Mouse (Mus musculus) liver, embryonic 14.5 days (tissue): ENCODE results near the gene Csk. TPM values are rescaled to one million over a fixed set of nuclear protein-coding genes. Genes with fewer than 3 reads are reported as not detected.

Source experiments
- ATAC-seq: fragments of 200-750 bp; cut with Nextera tagmentation; 2 replicates; pipeline ENCODE4 v1.8.0; 2017; ENCODE audit warnings: moderate number of reproducible peaks, mild to moderate bottlenecking, moderate library complexity; ENCODE audit not compliant: insufficient read depth
- DNase-seq, 3 experiments: peaks; one replicate each; pipeline ENCODE4 v3.0.0-alpha.2; 2012 to 2013; ENCODE audit warnings: low read depth in 3 of 3, low spot score in 3 of 3
- H3K27ac ChIP-seq: fragments of 300-500 bp; sonication (generic); 2 replicates; pipeline ENCODE4 v1.5.1; 2014; ENCODE audit warnings: moderate library complexity, mild to moderate bottlenecking, control low read depth, inconsistent platforms
- H3K27me3 ChIP-seq: fragments of 300-500 bp; sonication (generic); 2 replicates; pipeline ENCODE4 v1.6.1; 2014; ENCODE audit warnings: mild to moderate bottlenecking, low read length, moderate library complexity; ENCODE audit not compliant: control insufficient read depth, insufficient read depth
- H3K36me3 ChIP-seq: fragments of 300-500 bp; sonication (generic); replicated peaks from 2 replicates; pipeline ENCODE4 v1.6.1; 2014; ENCODE audit warnings: low read depth; ENCODE audit not compliant: control insufficient read depth, insufficient read depth
- H3K4me1 ChIP-seq, 2 experiments: fragments of 200-500 bp in 1 of 2; fragments of 300-500 bp in 1 of 2; sonication (generic) in 1 of 2; replicated peaks; 2 replicates each; pipeline ENCODE4 v1.6.1; 2012 to 2014; ENCODE audit warnings: antibody characterized with exemption in 1 of 2, inconsistent platforms in 1 of 2, low read length in 1 of 2; ENCODE audit not compliant: control insufficient read depth in 2 of 2, insufficient read depth in 2 of 2
- H3K4me2 ChIP-seq: fragments of 300-500 bp; sonication (generic); 2 replicates; pipeline ENCODE4 v1.6.1; 2014; ENCODE audit warnings: low read depth, mild to moderate bottlenecking, control low read depth, moderate library complexity
- H3K4me3 ChIP-seq, 2 experiments: fragments of 200-500 bp in 1 of 2; fragments of 300-500 bp in 1 of 2; sonication (generic) in 1 of 2; 2 replicates each; pipeline ENCODE4 v1.5.1; 2012 to 2014; ENCODE audit warnings: low read depth in 2 of 2, low read length in 2 of 2, mild to moderate bottlenecking in 2 of 2, control low read depth in 1 of 2, inconsistent platforms in 1 of 2, moderate library complexity in 1 of 2; ENCODE audit not compliant: insufficient read depth in 1 of 2
- H3K9ac ChIP-seq: fragments of 300-500 bp; sonication (generic); replicated peaks from 2 replicates; pipeline ENCODE4 v1.6.1; 2014; ENCODE audit warnings: mild to moderate bottlenecking, control low read depth, moderate library complexity
- H3K9me3 ChIP-seq: fragments of 300-500 bp; sonication (generic); 2 replicates; pipeline ENCODE4 v1.6.1; 2016; ENCODE audit warnings: low read length, mixed read lengths; ENCODE audit not compliant: control insufficient read depth
- CTCF ChIP-seq: IDR thresholded peaks from 2 replicates; pipeline ENCODE4 v1.5.1; 2016; ENCODE audit warnings: antibody characterized with exemption, low read depth, control low read depth
- EP300 ChIP-seq: IDR thresholded peaks from 2 replicates; pipeline ENCODE4 v1.6.1; 2016; ENCODE audit warnings: antibody characterized with exemption, low read depth
- WGBS: fragments of 180-500 bp; shearing (Covaris S2); extraction: QIAGEN DNeasy Blood & Tissue Kit; methylation state at CpG from one replicate; pipeline ENCODE4 v1.1.7; 2014; ENCODE audit not compliant: insufficient replicate concordance; 5-methylcytosine and 5-hydroxymethylcytosine counted together
- polyA plus RNA-seq, 2 experiments: library from polyadenylated mRNA; depleted of rRNA in 1 of 2; stranded (reverse) in 1 of 2; unstranded in 1 of 2; fragments of >200 nt; fragmentation: Nextera tagmentation in 1 of 2; extraction: Ambion mirVana in 1 of 2; gene quantifications; 2 replicates each; pipeline versions ENCODE4 v1.2.1 to v1.2.3; 2012 to 2014

Gene Csk
- polyA plus RNA-seq, 2 experiments, result 11.1 to 26.3 TPM

DNA sequence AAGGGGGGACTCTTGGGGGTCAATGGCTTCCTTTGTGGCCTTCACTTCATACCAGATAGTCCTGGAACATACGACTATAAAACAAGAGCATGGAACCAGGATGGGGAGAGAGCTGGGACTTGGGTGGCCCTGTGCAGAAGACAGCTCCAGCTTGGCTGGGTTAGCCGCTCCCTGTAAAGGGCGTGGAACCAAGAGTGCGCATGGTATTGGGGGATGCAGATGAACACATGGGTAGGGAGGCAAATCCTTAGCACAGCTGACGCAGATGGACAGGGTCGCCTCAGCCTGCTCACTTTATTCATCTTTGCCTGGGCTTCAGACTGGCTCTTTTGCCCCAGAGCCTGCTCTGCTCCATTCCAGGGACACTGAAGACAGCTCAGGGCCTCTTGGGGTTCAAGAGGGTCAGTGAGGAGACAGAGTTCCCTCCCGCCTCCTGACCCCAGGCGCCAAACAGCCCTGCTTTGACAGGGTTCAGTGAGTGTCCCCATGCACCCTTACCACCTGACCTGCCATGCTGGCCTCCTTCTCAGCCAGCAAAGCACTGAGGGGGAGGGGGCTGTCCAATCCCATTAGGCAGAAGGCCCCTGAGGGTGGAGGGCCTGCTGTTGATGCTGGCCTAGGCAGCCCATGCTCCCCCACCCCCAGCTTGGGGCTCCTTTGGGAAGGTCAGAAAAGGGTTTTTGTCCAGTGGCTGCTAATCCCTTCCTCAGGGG lies 54.4 kb downstream of the Csk start:
- DNase-seq (no peak), ATAC-seq (no peak)
- no peak for TF ChIP-seq CTCF
- TF ChIP-seq EP300, result no peak
- Histone ChIP-seq H3K4me2 (no peak overlapping the region), H3K9ac (no peak overlapping the region), H3K9me3 (no peaks in the 10 kb centered on the region), H3K4me3 (no peak overlapping the region), H3K4me1 (peaks cover 5 to 13% of the 10 kb centered on the region in 2 experiments; a peak in 3 of 4 replicates), H3K36me3 (no peaks in the 10 kb centered on the region), H3K27ac (no peak overlapping the region), H3K27me3 (no peaks in the 10 kb centered on the region; the same call in 1 of the 2 replicates)
- 59% methylated on average over 8 of the region's 8 CpGs for WGBS

DNA sequence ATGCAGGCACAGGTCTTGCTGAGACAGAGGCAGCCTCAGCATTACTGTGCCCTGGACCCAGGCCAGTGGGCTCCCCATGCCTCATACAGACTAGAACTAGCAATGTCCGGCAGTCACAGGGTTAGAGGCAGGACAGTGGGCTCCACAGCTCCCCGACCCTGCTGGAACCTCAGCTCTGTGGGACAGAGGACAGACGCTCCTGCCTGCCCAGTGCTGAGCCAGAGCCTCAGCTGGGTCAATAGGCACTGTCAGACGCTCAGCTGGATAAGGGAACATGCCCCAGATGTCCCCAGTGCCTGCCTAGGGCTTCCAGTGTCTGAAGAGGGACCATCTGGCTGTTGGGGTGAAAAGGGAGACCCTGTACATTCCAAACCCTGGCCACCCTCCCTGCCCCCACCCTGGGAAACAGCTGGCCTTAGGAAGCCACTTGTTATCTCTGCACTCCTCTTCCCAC lies 55.5 kb downstream of the Csk start:
- Histone ChIP-seq H3K27me3 (no peaks in the 10 kb centered on the region), H3K27ac (no peak overlapping the region), H3K9ac (no peak overlapping the region), H3K4me3 (no peak overlapping the region), H3K4me2 (no peak overlapping the region), H3K36me3 (no peaks in the 10 kb centered on the region), H3K4me1 (peaks cover 5 to 13% of the 10 kb centered on the region in 2 experiments; a peak in 3 of 4 replicates), H3K9me3 (no peaks in the 10 kb centered on the region)
- ATAC-seq (no peak), DNase-seq (no peak)
- WGBS, result 35% methylated on average over 4 of the region's 4 CpGs
- no peak for TF ChIP-seq EP300
- no peak for TF ChIP-seq CTCF

DNA sequence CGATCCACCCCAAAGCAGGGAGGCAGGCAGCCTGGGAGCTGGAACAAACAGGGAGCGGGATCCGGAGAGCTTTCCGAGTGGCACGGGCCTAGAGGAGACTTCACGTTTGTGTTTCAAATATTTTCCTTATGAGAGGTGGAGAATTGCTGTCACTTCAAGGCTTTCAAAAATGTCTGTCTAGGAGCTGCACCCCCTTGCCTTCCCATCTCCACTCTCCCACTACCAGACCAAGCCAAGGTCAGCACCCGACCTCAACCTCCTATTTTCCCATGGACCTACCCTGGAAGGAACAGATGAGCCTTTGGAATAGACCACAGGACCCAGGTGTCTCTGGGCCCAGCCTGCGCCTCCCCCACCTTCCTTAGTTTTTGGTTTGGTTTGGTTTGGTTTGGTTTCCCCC lies 56.2 kb downstream of the Csk start:
- no peak for DNase-seq
- no peak for ATAC-seq
- 64% methylated on average over 8 of the region's 8 CpGs for WGBS
- H3K4me2 ChIP-seq, result no peak overlapping the region
- no peak overlapping the region for H3K4me3 ChIP-seq
- no peaks in the 10 kb centered on the region for H3K36me3 ChIP-seq
- H3K27me3 ChIP-seq, result no peaks in the 10 kb centered on the region
- H3K27ac ChIP-seq, result no peak overlapping the region
- H3K4me1 ChIP-seq, result peaks cover 5 to 13% of the 10 kb centered on the region in 2 experiments; a peak in 3 of 4 replicates
- no peaks in the 10 kb centered on the region for H3K9me3 ChIP-seq
- TF ChIP-seq EP300 (no peak), CTCF (no peak)
- no peak overlapping the region for H3K9ac ChIP-seq

DNA sequence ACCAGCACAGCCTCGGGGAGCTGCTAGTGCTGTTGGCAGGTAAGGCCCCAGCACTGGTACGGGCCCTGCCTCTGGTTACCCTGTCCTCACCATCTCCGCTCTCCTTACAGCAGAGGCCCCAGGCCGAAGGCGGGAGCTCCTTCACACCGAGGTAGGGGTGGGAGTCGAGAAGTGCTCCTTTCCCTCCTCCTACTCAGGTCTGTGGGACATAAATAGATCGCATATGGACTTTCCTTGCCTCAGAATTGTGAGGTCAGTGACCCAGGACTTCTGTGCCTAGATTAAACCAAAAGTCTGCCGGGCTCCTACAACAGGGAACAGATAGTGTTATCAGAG lies 59.3 kb downstream of the Csk start:
- H3K4me1 ChIP-seq, result peaks cover 0 to under 1% of the 10 kb centered on the region in 2 experiments; a peak in 2 of 4 replicates
- no peak overlapping the region for H3K9ac ChIP-seq
- H3K27me3 ChIP-seq, result no peaks in the 10 kb centered on the region
- no peak overlapping the region for H3K27ac ChIP-seq
- no peak overlapping the region for H3K4me2 ChIP-seq
- 63% methylated on average over 9 of the region's 9 CpGs for WGBS
- no peak for ATAC-seq
- no peaks in the 10 kb centered on the region for H3K9me3 ChIP-seq
- no peaks in the 10 kb centered on the region for H3K36me3 ChIP-seq
- no peak overlapping the region for H3K4me3 ChIP-seq
- DNase-seq, result no peak
- TF ChIP-seq CTCF (no peak), EP300 (no peak)

DNA sequence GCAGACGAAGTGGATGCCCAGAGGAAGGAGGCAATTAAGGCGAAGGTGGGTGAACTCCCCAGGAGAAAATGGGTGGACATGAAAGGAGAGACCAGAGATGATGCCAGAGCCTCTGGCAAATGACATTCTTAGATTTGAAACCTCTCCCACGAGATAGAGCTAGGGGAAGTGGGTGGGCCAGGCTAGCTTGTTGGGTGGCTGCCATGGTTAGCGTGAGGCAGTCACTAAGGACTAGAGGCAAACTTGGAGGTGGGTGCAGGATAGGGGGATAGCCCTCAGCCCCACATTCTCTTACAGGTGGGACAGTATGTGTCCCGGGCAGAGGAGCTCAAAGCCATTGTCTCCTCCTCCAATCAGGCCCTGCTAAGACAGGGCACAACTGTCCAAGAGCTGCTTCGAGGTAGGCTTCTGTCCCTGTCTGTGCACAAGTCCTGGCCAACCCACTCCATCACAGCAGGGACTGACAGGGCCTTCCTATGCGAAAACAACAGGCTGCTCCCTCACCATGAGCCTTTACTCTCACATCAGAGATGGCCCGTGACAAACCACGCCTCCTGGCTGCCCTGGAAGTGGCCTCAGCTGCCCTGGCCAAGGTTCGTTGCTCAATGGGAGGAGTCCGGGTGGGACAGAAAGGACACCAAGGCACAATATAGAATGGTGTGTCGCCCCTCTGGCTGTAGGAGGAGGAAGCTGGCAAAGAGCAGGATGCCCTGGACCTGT lies 59.8 kb downstream of the Csk start:
- Histone ChIP-seq H3K4me3 (no peak overlapping the region), H3K9me3 (no peaks in the 10 kb centered on the region), H3K27me3 (no peaks in the 10 kb centered on the region), H3K9ac (no peak overlapping the region), H3K4me1 (peaks cover 4 to 6% of the 10 kb centered on the region in 2 experiments), H3K36me3 (no peaks in the 10 kb centered on the region), H3K4me2 (no peak overlapping the region), H3K27ac (no peak overlapping the region)
- no peak for ATAC-seq
- WGBS, result 58% methylated on average over 12 of the region's 12 CpGs
- no peak for DNase-seq
- TF ChIP-seq CTCF, result no peak
- TF ChIP-seq EP300, result no peak
